Mouse (Mus musculus) liver, embryonic 14.5 days (tissue): ENCODE measurements around the gene Lamc1. TPM values are rescaled to one million over a fixed set of nuclear protein-coding genes. Genes with fewer than 3 reads are reported as not detected.

Source experiments
- ATAC-seq: fragments of 200-750 bp; cut with Nextera tagmentation; 2 replicates; pipeline ENCODE4 v1.8.0; 2017; ENCODE audit warnings: moderate number of reproducible peaks, mild to moderate bottlenecking, moderate library complexity; ENCODE audit not compliant: insufficient read depth
- DNase-seq, 3 experiments: peaks; one replicate each; pipeline ENCODE4 v3.0.0-alpha.2; 2012 to 2013; ENCODE audit warnings: low read depth in 3 of 3, low spot score in 3 of 3
- H3K27ac ChIP-seq: fragments of 300-500 bp; sonication (generic); 2 replicates; pipeline ENCODE4 v1.5.1; 2014; ENCODE audit warnings: moderate library complexity, mild to moderate bottlenecking, control low read depth, inconsistent platforms
- H3K27me3 ChIP-seq: fragments of 300-500 bp; sonication (generic); 2 replicates; pipeline ENCODE4 v1.6.1; 2014; ENCODE audit warnings: mild to moderate bottlenecking, low read length, moderate library complexity; ENCODE audit not compliant: control insufficient read depth, insufficient read depth
- H3K36me3 ChIP-seq: fragments of 300-500 bp; sonication (generic); replicated peaks from 2 replicates; pipeline ENCODE4 v1.6.1; 2014; ENCODE audit warnings: low read depth; ENCODE audit not compliant: control insufficient read depth, insufficient read depth
- H3K4me1 ChIP-seq, 2 experiments: fragments of 200-500 bp in 1 of 2; fragments of 300-500 bp in 1 of 2; sonication (generic) in 1 of 2; replicated peaks; 2 replicates each; pipeline ENCODE4 v1.6.1; 2012 to 2014; ENCODE audit warnings: antibody characterized with exemption in 1 of 2, inconsistent platforms in 1 of 2, low read length in 1 of 2; ENCODE audit not compliant: control insufficient read depth in 2 of 2, insufficient read depth in 2 of 2
- H3K4me2 ChIP-seq: fragments of 300-500 bp; sonication (generic); 2 replicates; pipeline ENCODE4 v1.6.1; 2014; ENCODE audit warnings: low read depth, mild to moderate bottlenecking, control low read depth, moderate library complexity
- H3K4me3 ChIP-seq, 2 experiments: fragments of 200-500 bp in 1 of 2; fragments of 300-500 bp in 1 of 2; sonication (generic) in 1 of 2; 2 replicates each; pipeline ENCODE4 v1.5.1; 2012 to 2014; ENCODE audit warnings: low read depth in 2 of 2, low read length in 2 of 2, mild to moderate bottlenecking in 2 of 2, control low read depth in 1 of 2, inconsistent platforms in 1 of 2, moderate library complexity in 1 of 2; ENCODE audit not compliant: insufficient read depth in 1 of 2
- H3K9ac ChIP-seq: fragments of 300-500 bp; sonication (generic); replicated peaks from 2 replicates; pipeline ENCODE4 v1.6.1; 2014; ENCODE audit warnings: mild to moderate bottlenecking, control low read depth, moderate library complexity
- H3K9me3 ChIP-seq: fragments of 300-500 bp; sonication (generic); 2 replicates; pipeline ENCODE4 v1.6.1; 2016; ENCODE audit warnings: low read length, mixed read lengths; ENCODE audit not compliant: control insufficient read depth
- CTCF ChIP-seq: IDR thresholded peaks from 2 replicates; pipeline ENCODE4 v1.5.1; 2016; ENCODE audit warnings: antibody characterized with exemption, low read depth, control low read depth
- EP300 ChIP-seq: IDR thresholded peaks from 2 replicates; pipeline ENCODE4 v1.6.1; 2016; ENCODE audit warnings: antibody characterized with exemption, low read depth
- WGBS: fragments of 180-500 bp; shearing (Covaris S2); extraction: QIAGEN DNeasy Blood & Tissue Kit; methylation state at CpG from one replicate; pipeline ENCODE4 v1.1.7; 2014; ENCODE audit not compliant: insufficient replicate concordance; 5-methylcytosine and 5-hydroxymethylcytosine counted together
- polyA plus RNA-seq, 2 experiments: library from polyadenylated mRNA; depleted of rRNA in 1 of 2; stranded (reverse) in 1 of 2; unstranded in 1 of 2; fragments of >200 nt; fragmentation: Nextera tagmentation in 1 of 2; extraction: Ambion mirVana in 1 of 2; gene quantifications; 2 replicates each; pipeline versions ENCODE4 v1.2.1 to v1.2.3; 2012 to 2014

The Lamc1 gene
- polyA plus RNA-seq, 2 experiments: 7.5 to 10.8 TPM

DNA sequence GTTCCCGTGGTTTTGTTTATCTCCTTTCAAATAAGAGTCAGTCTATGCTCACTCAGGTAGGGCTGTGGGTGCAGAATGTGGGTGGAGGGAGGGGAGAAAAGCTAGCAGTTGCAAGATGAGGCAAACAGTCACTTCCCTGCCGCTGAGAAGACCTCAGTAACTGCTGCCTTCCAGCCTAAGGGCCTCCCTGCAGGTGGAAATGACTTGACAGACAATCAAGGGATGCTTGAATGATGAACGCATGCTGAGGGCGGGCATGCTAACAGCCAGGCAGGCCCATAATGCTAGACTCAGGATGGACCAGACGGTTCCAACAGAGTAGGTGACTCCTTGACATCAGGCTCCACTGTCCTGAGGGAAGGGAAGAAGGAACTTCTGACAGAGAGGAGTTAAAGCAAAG lies 116.9 kb downstream of the Lamc1 start:
- H3K27ac ChIP-seq: no peak overlapping the region
- no peak overlapping the region for H3K9ac ChIP-seq
- no peaks in the 10 kb centered on the region for H3K27me3 ChIP-seq
- no peak overlapping the region for H3K4me3 ChIP-seq
- no peak overlapping the region for H3K4me2 ChIP-seq
- no peak for DNase-seq
- no peaks in the 10 kb centered on the region for H3K9me3 ChIP-seq
- 55% methylated on average over 5 of the region's 5 CpGs for WGBS
- no peaks in the 10 kb centered on the region for H3K4me1 ChIP-seq
- no peaks in the 10 kb centered on the region for H3K36me3 ChIP-seq
- no peak for ATAC-seq
- TF ChIP-seq CTCF (no peak), EP300 (no peak)

DNA sequence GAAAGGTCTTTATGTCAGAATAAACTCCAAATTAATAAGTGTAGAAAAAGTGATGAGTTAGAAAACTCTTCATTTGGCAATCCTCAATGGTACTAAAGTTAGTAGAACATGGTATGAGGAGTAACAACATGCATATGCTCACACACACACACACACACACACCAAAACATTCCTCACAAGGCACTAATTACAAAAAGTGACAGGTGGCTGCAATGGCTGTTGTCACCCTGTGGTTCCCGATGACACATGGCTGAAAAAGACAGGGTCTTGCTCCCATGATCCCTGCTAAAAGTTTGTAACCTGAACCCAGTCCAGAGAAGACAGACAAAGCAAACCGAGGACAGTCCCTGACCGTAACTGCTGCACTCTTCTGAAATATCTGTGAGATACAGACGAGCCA lies 121.6 kb downstream of the Lamc1 start:
- TF ChIP-seq CTCF: no peak
- no peak for TF ChIP-seq EP300
- WGBS: 42% methylated on average over 4 of the region's 4 CpGs

GRCm38 (mm10) chr1:153210198-153210597 lies 122.4 kb downstream of the Lamc1 start:
- Histone ChIP-seq H3K4me2 (no peak overlapping the region), H3K4me3 (no peak overlapping the region), H3K4me1 (no peaks in the 10 kb centered on the region), H3K9me3 (no peaks in the 10 kb centered on the region), H3K9ac (no peak overlapping the region), H3K27me3 (no peaks in the 10 kb centered on the region), H3K36me3 (no peaks in the 10 kb centered on the region), H3K27ac (no peak overlapping the region)
- 47% methylated on average over 2 of the region's 2 CpGs for WGBS
- ATAC-seq (no peak), DNase-seq (no peak)
- TF ChIP-seq EP300 (no peak), CTCF (no peak)

More for the DNA sequence above, 121.6 kb downstream of the Lamc1 start:
- H3K36me3 ChIP-seq: no peaks in the 10 kb centered on the region
- no peaks in the 10 kb centered on the region for H3K4me1 ChIP-seq
- no peaks in the 10 kb centered on the region for H3K9me3 ChIP-seq
- no peak overlapping the region for H3K9ac ChIP-seq
- no peak overlapping the region for H3K4me3 ChIP-seq
- no peak overlapping the region for H3K27ac ChIP-seq
- H3K27me3 ChIP-seq: no peaks in the 10 kb centered on the region
- no peak overlapping the region for H3K4me2 ChIP-seq
- ATAC-seq: no peak
- DNase-seq: no peak

DNA sequence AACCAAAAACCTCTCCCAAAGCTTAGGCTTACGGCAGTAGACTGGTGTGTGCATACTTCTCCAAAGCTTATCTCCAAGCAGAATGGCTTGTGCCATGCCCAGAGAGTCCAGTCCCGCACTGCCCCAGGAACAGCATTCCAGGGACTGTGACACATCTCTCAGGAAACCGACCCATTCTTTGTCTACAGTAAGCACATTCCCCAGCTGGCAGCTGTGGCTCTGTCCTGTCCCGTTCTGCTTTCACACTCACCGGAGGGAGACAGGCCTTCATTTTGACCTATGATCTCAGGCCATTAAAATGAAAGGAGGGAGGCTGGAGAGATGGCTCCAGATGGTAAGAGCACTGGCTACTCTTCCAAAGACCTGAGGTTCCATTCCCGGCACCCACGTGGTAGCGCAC lies 130.4 kb downstream of the Lamc1 start:
- DNase-seq: no peak
- Histone ChIP-seq H3K9ac (no peak overlapping the region), H3K4me2 (no peak overlapping the region)

DNA sequence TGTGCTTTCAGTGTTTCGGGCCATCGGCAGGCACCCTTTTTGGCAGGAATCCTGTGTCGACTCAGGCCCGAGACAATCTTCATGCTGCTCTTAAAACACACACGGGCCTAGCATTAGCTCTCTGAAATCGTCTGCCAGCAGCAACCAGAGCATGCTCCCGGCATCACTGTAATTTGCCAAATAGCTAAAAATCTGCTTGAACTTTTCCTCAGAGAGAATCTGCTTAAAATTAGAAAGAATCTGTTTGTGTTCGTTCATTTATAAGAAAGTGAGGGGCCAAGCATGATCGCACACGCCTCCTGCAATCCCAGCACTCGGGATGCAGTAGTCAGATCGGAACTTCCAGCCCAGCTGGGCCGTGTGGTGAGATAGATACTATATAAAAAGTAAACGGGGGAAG lies 131.1 kb downstream of the Lamc1 start:
- no peak overlapping the region for H3K27ac ChIP-seq
- ATAC-seq (no peak), DNase-seq (no peak)
- H3K9me3 ChIP-seq: no peaks in the 10 kb centered on the region
- H3K36me3 ChIP-seq: no peaks in the 10 kb centered on the region
- WGBS: 56% methylated on average over 14 of the region's 14 CpGs
- H3K9ac ChIP-seq: no peak overlapping the region
- no peaks in the 10 kb centered on the region for H3K27me3 ChIP-seq
- H3K4me3 ChIP-seq: no peak overlapping the region
- H3K4me2 ChIP-seq: no peak overlapping the region
- TF ChIP-seq CTCF (no peak), EP300 (no peak)
- H3K4me1 ChIP-seq: no peaks in the 10 kb centered on the region

More for the DNA sequence above, 130.4 kb downstream of the Lamc1 start:
- Histone ChIP-seq H3K27ac (no peak overlapping the region), H3K27me3 (no peaks in the 10 kb centered on the region), H3K4me3 (no peak overlapping the region), H3K36me3 (no peaks in the 10 kb centered on the region), H3K9me3 (no peaks in the 10 kb centered on the region), H3K4me1 (no peaks in the 10 kb centered on the region)
- ATAC-seq: no peak
- WGBS: 45% methylated on average over 8 of the region's 8 CpGs
- no peak for TF ChIP-seq CTCF
- no peak for TF ChIP-seq EP300
